Mouse (Mus musculus): ENCODE measurements around the gene Dek.

Dek gene

GRCm38 (mm10) chr13:47111185-47111584 is 5.2 kb upstream of the Dek start:
- no peak for DNase-seq (ENCODE audit: extremely low read depth, low read depth)

- DNase-seq (ENCODE audit: extremely low read depth, low read depth), result no peak
These were observed 3.2 kb upstream of the Dek start for GRCm38 (mm10) chr13:47109239-47109638.

GRCm38 (mm10) chr13:47106580-47106888 is 533 bp upstream of the Dek start:
- no peak for DNase-seq (ENCODE audit: extremely low read depth, low read depth)

GRCm38 (mm10) chr13:47104856-47105541 is 1.0 kb downstream of the Dek start:
- DNase-seq (ENCODE audit: extremely low read depth, low read depth), result no peak

- DNase-seq (ENCODE audit: extremely low read depth, low read depth), result no peak
These were observed 1.9 kb downstream of the Dek start for GRCm38 (mm10) chr13:47104146-47104545.

GRCm38 (mm10) chr13:47100587-47100986 is 5.4 kb downstream of the Dek start:
- no peak for DNase-seq (ENCODE audit: extremely low read depth, low read depth)

GRCm38 (mm10) chr13:47099265-47099664 is 6.7 kb downstream of the Dek start:
- no peak for DNase-seq (ENCODE audit: extremely low read depth, low read depth)

- DNase-seq (ENCODE audit: extremely low read depth, low read depth), result no peak
These were observed 9.4 kb downstream of the Dek start for GRCm38 (mm10) chr13:47096591-47096990.

GRCm38 (mm10) chr13:47093791-47094190 is 12.2 kb downstream of the Dek start:
- no peak for DNase-seq (ENCODE audit: extremely low read depth, low read depth)

GRCm38 (mm10) chr13:47089271-47089670 is 16.7 kb downstream of the Dek start:
- no peak for DNase-seq (ENCODE audit: extremely low read depth, low read depth)

GRCm38 (mm10) chr13:47088433-47088832 is 17.6 kb downstream of the Dek start:
- DNase-seq (ENCODE audit: extremely low read depth, low read depth), result no peak

GRCm38 (mm10) chr13:47080905-47081505 is 25.0 kb downstream of the Dek start:
- no peak for DNase-seq (ENCODE audit: extremely low read depth, low read depth)

GRCm38 (mm10) chr13:47078799-47079198 is 27.2 kb downstream of the Dek start:
- DNase-seq (ENCODE audit: extremely low read depth, low read depth), result no peak

GRCm38 (mm10) chr13:47077367-47077766 is 28.6 kb downstream of the Dek start:
- no peak for DNase-seq (ENCODE audit: extremely low read depth, low read depth)

- DNase-seq (ENCODE audit: extremely low read depth, low read depth), result no peak
These were observed 29.8 kb downstream of the Dek start for GRCm38 (mm10) chr13:47076156-47076555.

- DNase-seq (ENCODE audit: extremely low read depth, low read depth), result no peak
These were observed 33.5 kb downstream of the Dek start for GRCm38 (mm10) chr13:47072484-47072883.

GRCm38 (mm10) chr13:47071871-47072270 is 34.1 kb downstream of the Dek start:
- DNase-seq (ENCODE audit: extremely low read depth, low read depth), result no peak

GRCm38 (mm10) chr13:47070329-47071080 is 35.5 kb downstream of the Dek start:
- no peak for DNase-seq (ENCODE audit: extremely low read depth, low read depth)

GRCm38 (mm10) chr13:47067001-47067400 is 39.0 kb downstream of the Dek start:
- DNase-seq (ENCODE audit: extremely low read depth, low read depth), result no peak

- no peak for DNase-seq (ENCODE audit: extremely low read depth, low read depth)
These were observed 39.5 kb downstream of the Dek start for GRCm38 (mm10) chr13:47066516-47066915.

- DNase-seq (ENCODE audit: extremely low read depth, low read depth), result no peak
These were observed 41.8 kb downstream of the Dek start for GRCm38 (mm10) chr13:47063985-47064760.

GRCm38 (mm10) chr13:47062756-47063155 is 43.2 kb downstream of the Dek start:
- DNase-seq (ENCODE audit: extremely low read depth, low read depth), result no peak

Measured in MEL-GATA-1-ER (cell line).